Mouse (Mus musculus) hindbrain, embryonic 16.5 days (tissue): ENCODE measurements around the gene Gm49340. TPM values are rescaled to one million over a fixed set of nuclear protein-coding genes. Genes with fewer than 3 reads are reported as not detected.
"Not testable (repeated sequence)": the region's sequence is repeated elsewhere in the genome, so short reads cannot be mapped to it uniquely, and the experiment has no call there.

Source experiments
- ATAC-seq: fragments of 200-750 bp; cut with Nextera tagmentation; 2 replicates; pipeline ENCODE4 v1.8.0; 2017; ENCODE audit warnings: moderate TSS enrichment, moderate library complexity
- H3K27ac ChIP-seq: fragments of 300-500 bp; sonication (generic); 2 replicates; pipeline ENCODE4 v1.5.1; 2014; ENCODE audit warnings: low read depth, mild to moderate bottlenecking, control low read depth, low read length, moderate library complexity
- H3K27me3 ChIP-seq: fragments of 300-500 bp; sonication (generic); replicated peaks from 2 replicates; pipeline ENCODE4 v1.6.1; 2014; ENCODE audit warnings: low read length; ENCODE audit not compliant: control insufficient read depth, insufficient read depth
- H3K36me3 ChIP-seq: fragments of 300-500 bp; sonication (generic); 2 replicates; pipeline ENCODE4 v1.6.1; 2014; ENCODE audit warnings: mild to moderate bottlenecking, low read length, moderate library complexity, mixed read lengths; ENCODE audit not compliant: control insufficient read depth, insufficient read depth
- H3K4me1 ChIP-seq: fragments of 300-500 bp; sonication (generic); 2 replicates; pipeline ENCODE4 v1.6.1; 2014; ENCODE audit warnings: low read depth, low read length; ENCODE audit not compliant: control insufficient read depth, insufficient read depth
- H3K4me2 ChIP-seq: fragments of 300-500 bp; sonication (generic); 2 replicates; pipeline ENCODE4 v1.6.1; 2014; ENCODE audit warnings: mild to moderate bottlenecking, low read length, control low read depth, moderate library complexity
- H3K4me3 ChIP-seq: fragments of 300-500 bp; sonication (generic); 2 replicates; pipeline ENCODE4 v1.5.1; 2014; ENCODE audit warnings: mild to moderate bottlenecking, low read length, control low read depth, moderate library complexity
- H3K9ac ChIP-seq: fragments of 300-500 bp; sonication (generic); 2 replicates; pipeline ENCODE4 v1.6.1; 2014; ENCODE audit warnings: low read depth, mild to moderate bottlenecking, control low read depth, low read length, moderate library complexity
- H3K9me3 ChIP-seq: fragments of 300-500 bp; sonication (generic); 2 replicates; pipeline ENCODE4 v1.6.1; 2014; ENCODE audit warnings: mild to moderate bottlenecking, low read length, moderate library complexity; ENCODE audit not compliant: control insufficient read depth
- WGBS: fragments of 180-500 bp; shearing (Covaris S2); extraction: QIAGEN DNeasy Blood & Tissue Kit; methylation state at CpG from one replicate; pipeline ENCODE4 v1.1.7; 2014; 5-methylcytosine and 5-hydroxymethylcytosine counted together
- polyA plus RNA-seq: library from polyadenylated mRNA; unstranded; fragments of >200 nt; fragmentation: Nextera tagmentation; extraction: Ambion mirVana; gene quantifications from 2 replicates; pipeline ENCODE4 v1.2.1, GENCODE M21; 2015

The Gm49340 gene
- polyA plus RNA-seq, 1 experiment from 2014 or later, result not detected

- H3K36me3 ChIP-seq, H3K27me3 ChIP-seq, H3K9ac ChIP-seq, H3K4me2 ChIP-seq, H3K27ac ChIP-seq, ATAC-seq, H3K4me3 ChIP-seq, H3K9me3 ChIP-seq, H3K4me1 ChIP-seq: not testable (repeated sequence)
- 93% methylated on average over 13 of the region's 13 CpGs for whole genome bisulfite sequencing
These were observed 8.5 kb upstream of the Gm49340 start for GRCm38 (mm10) chr11:73321064-73321463.

- whole genome bisulfite sequencing, result 70% methylated on average over 9 of the region's 9 CpGs
- H3K9ac ChIP-seq, result no peak overlapping the region
- H3K4me3 ChIP-seq, result no peak overlapping the region
- no peak overlapping the region for H3K27ac ChIP-seq
- no peaks in the 10 kb centered on the region for H3K36me3 ChIP-seq
- H3K4me1 ChIP-seq, result no peaks in the 10 kb centered on the region
- no peak for ATAC-seq
- H3K27me3 ChIP-seq, result no peaks in the 10 kb centered on the region
- H3K4me2 ChIP-seq, result no peak overlapping the region
- H3K9me3 ChIP-seq, result no peaks in the 10 kb centered on the region
These were observed 5.4 kb upstream of the Gm49340 start for GRCm38 (mm10) chr11:73323906-73324830.

- 59% methylated on average over 12 of the region's 12 CpGs for WGBS
- no peak overlapping the region for H3K9ac ChIP-seq
- no peak for ATAC-seq
- no peaks in the 10 kb centered on the region for H3K27me3 ChIP-seq
- H3K4me2 ChIP-seq, result no peak overlapping the region
- H3K4me3 ChIP-seq, result no peak overlapping the region
- no peaks in the 10 kb centered on the region for H3K36me3 ChIP-seq
- H3K4me1 ChIP-seq, result no peaks in the 10 kb centered on the region
- peaks cover 4% of the 10 kb centered on the region; the same call in 1 of the 2 replicates for H3K9me3 ChIP-seq
- no peak overlapping the region for H3K27ac ChIP-seq
These were observed 3.1 kb upstream of the Gm49340 start for GRCm38 (mm10) chr11:73326485-73326886.

- H3K9me3 ChIP-seq, result peaks cover 4% of the 10 kb centered on the region; the same call in 1 of the 2 replicates
- 57% methylated on average over 4 of the region's 4 CpGs for WGBS
- no peak overlapping the region for H3K27ac ChIP-seq
- no peak overlapping the region for H3K9ac ChIP-seq
- H3K36me3 ChIP-seq, result no peaks in the 10 kb centered on the region
- no peak overlapping the region for H3K4me2 ChIP-seq
- H3K27me3 ChIP-seq, result no peaks in the 10 kb centered on the region
- H3K4me3 ChIP-seq, result no peak overlapping the region
- ATAC-seq, result peak; percentile 9; the same call in 1 of the 2 replicates
- H3K4me1 ChIP-seq, result no peaks in the 10 kb centered on the region
These were observed 2.2 kb upstream of the Gm49340 start for GRCm38 (mm10) chr11:73327361-73327760.

GRCm38 (mm10) chr11:73333357-73333756, 3.8 kb downstream of the Gm49340 start:
- H3K27me3 ChIP-seq, result no peaks in the 10 kb centered on the region
- H3K9ac ChIP-seq, result no peak overlapping the region
- no peaks in the 10 kb centered on the region for H3K36me3 ChIP-seq
- H3K9me3 ChIP-seq, result peaks cover 4% of the 10 kb centered on the region; the same call in 1 of the 2 replicates
- H3K27ac ChIP-seq, result no peak overlapping the region
- no peak overlapping the region for H3K4me3 ChIP-seq
- 64% methylated on average over 2 of the region's 2 CpGs for WGBS
- H3K4me2 ChIP-seq, result no peak overlapping the region
- ATAC-seq, result 0 out of 2 replicates have a peak, but pooled peaks have one; percentile 67
- no peaks in the 10 kb centered on the region for H3K4me1 ChIP-seq

GRCm38 (mm10) chr11:73336919-73337318, 7.4 kb downstream of the Gm49340 start:
- no peak overlapping the region for H3K27ac ChIP-seq
- H3K4me3 ChIP-seq, result no peak overlapping the region
- 87% methylated on average over 4 of the region's 4 CpGs for whole genome bisulfite sequencing
- H3K27me3 ChIP-seq, result no peaks in the 10 kb centered on the region
- H3K4me1 ChIP-seq, result no peaks in the 10 kb centered on the region
- H3K4me2 ChIP-seq, result no peak overlapping the region
- H3K36me3 ChIP-seq, result no peaks in the 10 kb centered on the region
- H3K9ac ChIP-seq, result no peak overlapping the region
- no peaks in the 10 kb centered on the region for H3K9me3 ChIP-seq
- no peak for ATAC-seq

- Histone ChIP-seq H3K4me2 (no peak within 1 kb of the TSS), H3K4me1 (no peaks in the 10 kb centered on the region), H3K36me3 (no peaks in the 10 kb centered on the region), H3K9me3 (no peaks in the 10 kb centered on the region), H3K27me3 (no peaks in the 10 kb centered on the region), H3K27ac (no peak within 1 kb of the TSS), H3K4me3 (no peak within 1 kb of the TSS), H3K9ac (no peak within 1 kb of the TSS)
- no peak for ATAC-seq
- 45% methylated on average over 3 of the region's 3 CpGs for WGBS
These were observed 20.9 kb downstream of the Gm49340 start, which contains the start of gene Olfr20 for GRCm38 (mm10) chr11:73350483-73350882. TSS of gene Olfr20 (plus strand) at chr11:73350783.

GRCm38 (mm10) chr11:73370946-73371345, 41.4 kb downstream of the Gm49340 start, which contains the start of gene Olfr376:
TSS of gene Olfr376 (plus strand) at chr11:73371246.
- WGBS, result 76% methylated on average over 2 of the region's 2 CpGs
- Histone ChIP-seq H3K9me3 (no peaks in the 10 kb centered on the region; the same call in 1 of the 2 replicates), H3K4me2 (no peak within 1 kb of the TSS), H3K4me3 (no peak within 1 kb of the TSS), H3K27ac (no peak within 1 kb of the TSS), H3K36me3 (no peaks in the 10 kb centered on the region), H3K27me3 (no peaks in the 10 kb centered on the region), H3K9ac (no peak within 1 kb of the TSS), H3K4me1 (no peaks in the 10 kb centered on the region)
- ATAC-seq, result no peak

- 71% methylated on average over 4 of the region's 4 CpGs for WGBS
- Histone ChIP-seq H3K27ac (no peak overlapping the region), H3K4me1 (no peaks in the 10 kb centered on the region), H3K9ac (no peak overlapping the region), H3K27me3 (no peaks in the 10 kb centered on the region), H3K4me2 (no peak overlapping the region), H3K4me3 (no peak overlapping the region), H3K9me3 (no peaks in the 10 kb centered on the region), H3K36me3 (no peaks in the 10 kb centered on the region)
- ATAC-seq, result no peak
These were observed 65.8 kb downstream of the Gm49340 start for GRCm38 (mm10) chr11:73395374-73395773.
